Mouse (Mus musculus) cerebellum, adult 2 months (tissue): ENCODE data around the gene Abcb11.
"Not testable (repeated sequence)": the region's sequence is repeated elsewhere in the genome, so short reads cannot be mapped to it uniquely, and the experiment has no call there.

ENCODE experiments used
- CTCF ChIP-seq: fragments of 200-500 bp; IDR thresholded peaks from 2 replicates; pipeline ENCODE4 v1.5.1; 2011; ENCODE audit warnings: low read depth, mild to moderate bottlenecking, control low read depth, low read length, moderate library complexity, borderline replicate concordance; ENCODE audit not compliant: insufficient read depth
- POLR2A ChIP-seq: fragments of 200-500 bp; IDR thresholded peaks from 2 replicates; pipeline ENCODE4 v1.6.1; 2011; ENCODE audit warnings: low read length, control low read depth, borderline replicate concordance; ENCODE audit not compliant: insufficient read depth

DNA sequence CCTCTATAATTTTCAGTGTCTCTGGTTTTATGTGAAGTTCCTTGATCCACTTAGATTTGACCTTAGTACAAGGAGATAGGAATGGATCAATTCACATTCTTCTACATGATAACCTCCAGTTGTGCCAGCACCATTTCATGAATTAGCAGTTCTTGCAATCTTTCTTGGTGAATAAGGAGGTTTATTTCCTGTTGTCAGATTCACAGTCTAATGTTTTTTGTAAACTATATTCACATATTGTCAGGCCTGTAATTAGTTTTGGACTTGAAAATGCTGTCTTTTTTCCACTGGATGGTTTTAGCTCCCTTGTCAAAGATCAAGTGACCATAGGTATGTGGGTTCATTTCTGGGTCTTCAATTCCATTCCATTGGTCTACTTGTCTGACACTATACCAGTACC lies 13.0 kb upstream of the Abcb11 start:
- not testable (repeated sequence) for TF ChIP-seq POLR2A, CTCF
